Mouse (Mus musculus): ENCODE data around the gene Bcas1. TPM values are rescaled to one million over a fixed set of nuclear protein-coding genes. Genes with fewer than 3 reads are reported as not detected.

The Bcas1 gene
- 0.20 and 0.35 TPM in 2 replicates for total RNA-seq (2012; rRNA removed)
- under 1 TPM in 1 of 2 experiments, not detected in 1; 0.13 TPM for polyA plus RNA-seq (2012; ENCODE audit: insufficient read depth in 1 of 2, insufficient read length in 2 of 2, low read depth in 1 of 2, low replicate concordance in 2 of 2, missing spikeins in 1 of 2)

DNA sequence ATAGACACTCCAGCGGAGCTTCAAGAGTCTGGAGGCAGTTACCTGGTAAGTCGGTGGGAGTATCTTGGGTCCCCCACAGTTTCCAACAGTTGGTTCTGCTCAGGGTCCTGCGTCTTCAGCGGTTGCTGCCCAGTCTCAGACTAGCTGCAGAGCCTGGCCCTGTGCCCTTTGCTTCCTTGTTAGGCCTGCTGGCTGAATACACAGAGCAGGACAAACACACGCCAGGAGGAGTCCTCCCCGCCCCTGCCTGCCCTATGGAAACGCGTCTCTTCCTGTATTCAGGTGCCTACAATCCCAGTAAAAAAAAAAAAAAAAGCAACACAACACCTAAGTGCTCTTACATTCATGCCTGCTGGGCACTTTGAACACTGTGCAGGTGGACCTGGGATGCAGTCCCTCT is at the start of gene Bcas1:
Bcas1 (minus strand) TSS at position 142 of the 400 bp plus-strand sequence.
- no peak within 1 kb of the TSS for H3K27ac ChIP-seq (ENCODE audit: control insufficient read depth, low read depth, low read length)
- H3K27me3 ChIP-seq (ENCODE audit: control insufficient read depth in 1 of 2, insufficient read depth in 2 of 2, low read length in 2 of 2): no peaks in the 10 kb centered on the region
- H3K4me3 ChIP-seq (ENCODE audit: control insufficient read depth in 1 of 2, insufficient read depth in 1 of 2, low read depth in 2 of 2, low read length in 2 of 2): no peak within 1 kb of the TSS
- no peaks in the 10 kb centered on the region for H3K79me2 ChIP-seq (ENCODE audit: control insufficient read depth, insufficient read depth, low read length, poor library complexity)
- no peaks in the 10 kb centered on the region for H3K36me3 ChIP-seq (ENCODE audit: control insufficient read depth in 1 of 2, insufficient read depth in 2 of 2, low read length in 2 of 2)
- H3K9me3 ChIP-seq (replicated peaks; ENCODE audit: insufficient read depth, low read length): no peaks in the 10 kb centered on the region
- no peak for DNase-seq (ENCODE audit: low read depth, low spot score)
- TF ChIP-seq MEF2A (IDR thresholded peaks at IDR 0.05; ENCODE audit: extremely low read depth, insufficient replicate concordance, low read depth, low read length, poor library complexity, severe bottlenecking) (no peak), RAD21 (IDR thresholded peaks at IDR 0.05; ENCODE audit: low read depth, low read length) (no peak), HCFC1 (IDR thresholded peaks at IDR 0.05; ENCODE audit: low read depth, low read length) (no peak), ZKSCAN1 (IDR thresholded peaks at IDR 0.05; ENCODE audit: low read depth, low read length) (no peak), E2F4 (IDR thresholded peaks at IDR 0.05; ENCODE audit: borderline replicate concordance, low read depth, low read length) (no peak), USF1 (IDR thresholded peaks at IDR 0.05; ENCODE audit: low read depth, low read length) (no peak), ELF1 (IDR thresholded peaks at IDR 0.05; ENCODE audit: low read depth, low read length) (no peak), MAFK (IDR thresholded peaks at IDR 0.05; ENCODE audit: borderline replicate concordance, low read depth, low read length) (no peak), RCOR1 (IDR thresholded peaks at IDR 0.05; ENCODE audit: low read depth, low read length) (no peak)
- H3K4me1 ChIP-seq (ENCODE audit: control insufficient read depth in 1 of 2, insufficient read depth in 2 of 2, low read length in 2 of 2): no peaks in the 10 kb centered on the region
- H3K9ac ChIP-seq (ENCODE audit: control insufficient read depth, low read depth, low read length, poor library complexity, severe bottlenecking): no peak within 1 kb of the TSS

DNA sequence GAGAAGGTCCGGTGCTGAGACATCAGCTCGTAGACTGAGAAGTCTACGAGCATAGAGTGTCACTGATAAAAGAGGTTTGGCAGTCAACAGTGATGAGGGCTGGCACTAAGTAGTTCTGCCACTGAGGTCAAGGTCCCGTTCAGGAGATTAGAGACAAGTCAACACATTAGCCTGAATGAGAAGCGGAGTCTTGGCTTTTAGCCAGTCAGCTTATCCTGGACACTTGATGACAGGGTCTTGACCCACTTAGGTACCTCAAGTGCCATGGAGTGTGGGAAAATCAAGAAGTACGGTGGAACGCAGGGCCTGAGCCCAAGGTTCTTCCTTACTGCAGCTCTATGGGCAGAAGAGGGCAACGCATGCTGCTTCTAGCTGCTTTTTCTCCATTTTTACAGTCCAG is 49.0 kb upstream of the Bcas1 start:
- Histone ChIP-seq H3K79me2 (ENCODE audit: control insufficient read depth, insufficient read depth, low read length, poor library complexity) (no peaks in the 10 kb centered on the region), H3K27ac (ENCODE audit: control insufficient read depth, low read depth, low read length) (no peak overlapping the region), H3K27me3 (ENCODE audit: control insufficient read depth in 1 of 2, insufficient read depth in 2 of 2, low read length in 2 of 2) (no peaks in the 10 kb centered on the region), H3K4me3 (ENCODE audit: control insufficient read depth in 1 of 2, insufficient read depth in 1 of 2, low read depth in 2 of 2, low read length in 2 of 2) (no peak overlapping the region), H3K4me1 (ENCODE audit: control insufficient read depth in 1 of 2, insufficient read depth in 2 of 2, low read length in 2 of 2) (no peaks in the 10 kb centered on the region), H3K36me3 (ENCODE audit: control insufficient read depth in 1 of 2, insufficient read depth in 2 of 2, low read length in 2 of 2) (no peaks in the 10 kb centered on the region), H3K9ac (ENCODE audit: control insufficient read depth, low read depth, low read length, poor library complexity, severe bottlenecking) (no peak overlapping the region), H3K9me3 (replicated peaks; ENCODE audit: insufficient read depth, low read length) (no peaks in the 10 kb centered on the region)
- no peak for DNase-seq (ENCODE audit: low read depth, low spot score)
- TF ChIP-seq ZKSCAN1 (IDR thresholded peaks at IDR 0.05; ENCODE audit: low read depth, low read length): no peak
- TF ChIP-seq MAZ (IDR thresholded peaks at IDR 0.05; ENCODE audit: low read depth, low read length): no peak
- TF ChIP-seq NRF1 (IDR thresholded peaks at IDR 0.05; ENCODE audit: insufficient read depth, low read depth, low read length, poor library complexity, severe bottlenecking): no peak
- no peak for TF ChIP-seq MXI1 (IDR thresholded peaks at IDR 0.05; ENCODE audit: low read depth, low read length)
- no peak for TF ChIP-seq E2F4 (IDR thresholded peaks at IDR 0.05; ENCODE audit: borderline replicate concordance, low read depth, low read length)
- TF ChIP-seq MAFK (IDR thresholded peaks at IDR 0.05; ENCODE audit: borderline replicate concordance, low read depth, low read length): no peak
- TF ChIP-seq MYB (IDR thresholded peaks at IDR 0.05; ENCODE audit: low read depth, low read length): no peak
- TF ChIP-seq RAD21 (IDR thresholded peaks at IDR 0.05; ENCODE audit: low read depth, low read length): no peak
- TF ChIP-seq POLR2AphosphoS5 (IDR thresholded peaks at IDR 0.05; ENCODE audit: borderline replicate concordance, low read depth, low read length): no peak
- TF ChIP-seq MEF2A (IDR thresholded peaks at IDR 0.05; ENCODE audit: extremely low read depth, insufficient replicate concordance, low read depth, low read length, poor library complexity, severe bottlenecking): no peak
- TF ChIP-seq USF1 (IDR thresholded peaks at IDR 0.05; ENCODE audit: low read depth, low read length): no peak
- TF ChIP-seq CHD2 (IDR thresholded peaks at IDR 0.05; ENCODE audit: low read length): no peak
- TF ChIP-seq UBTF (IDR thresholded peaks at IDR 0.05; ENCODE audit: borderline replicate concordance, insufficient read depth, low read depth, low read length): no peak

Measured in MEL (cell line).